Mouse (Mus musculus): ENCODE results near the gene Zc3hav1. TPM values are rescaled to one million over a fixed set of nuclear protein-coding genes. Genes with fewer than 3 reads are reported as not detected.

Gene Zc3hav1
- polyA plus RNA-seq, 1 experiment from 2014 or later = 16.5 TPM

- no peak overlapping the region for H3K27ac ChIP-seq (ENCODE audit: low read length)
- H3K4me3 ChIP-seq (ENCODE audit: low read length) = no peak overlapping the region
- H3K4me1 ChIP-seq (ENCODE audit: control insufficient read depth, insufficient read depth, low read length) = no peaks in the 10 kb centered on the region
- ATAC-seq = no peak
- 68% methylated on average over 7 of the region's 7 CpGs for WGBS
- no peak overlapping the region for H3K4me2 ChIP-seq (ENCODE audit: low read depth, low read length)
- H3K9ac ChIP-seq (ENCODE audit: low read depth, low read length) = no peak overlapping the region
- H3K9me3 ChIP-seq (ENCODE audit: control insufficient read depth, low read length) = no peaks in the 10 kb centered on the region
- H3K27me3 ChIP-seq (replicated peaks; ENCODE audit: control insufficient read depth, insufficient read depth, low read length) = no peaks in the 10 kb centered on the region
- H3K36me3 ChIP-seq (ENCODE audit: control insufficient read depth, insufficient read depth, low read length) = no peaks in the 10 kb centered on the region
Observed at GRCm38 (mm10) chr6:38264466-38264865, 89.9 kb downstream of the Zc3hav1 start.

- WGBS = 61% methylated on average over 5 of the region's 5 CpGs
- Histone ChIP-seq H3K36me3 (ENCODE audit: control insufficient read depth, insufficient read depth, low read length) (no peaks in the 10 kb centered on the region), H3K9ac (ENCODE audit: low read depth, low read length) (no peak overlapping the region), H3K9me3 (ENCODE audit: control insufficient read depth, low read length) (no peaks in the 10 kb centered on the region), H3K4me1 (ENCODE audit: control insufficient read depth, insufficient read depth, low read length) (no peaks in the 10 kb centered on the region), H3K27me3 (replicated peaks; ENCODE audit: control insufficient read depth, insufficient read depth, low read length) (no peaks in the 10 kb centered on the region), H3K4me3 (ENCODE audit: low read length) (no peak overlapping the region), H3K4me2 (ENCODE audit: low read depth, low read length) (no peak overlapping the region), H3K27ac (ENCODE audit: low read length) (no peak overlapping the region)
- no peak for ATAC-seq
Observed at GRCm38 (mm10) chr6:38263393-38264159, 90.8 kb downstream of the Zc3hav1 start.

- Histone ChIP-seq H3K27me3 (replicated peaks; ENCODE audit: control insufficient read depth, insufficient read depth, low read length) (no peaks in the 10 kb centered on the region), H3K4me1 (ENCODE audit: control insufficient read depth, insufficient read depth, low read length) (no peaks in the 10 kb centered on the region), H3K9me3 (ENCODE audit: control insufficient read depth, low read length) (no peaks in the 10 kb centered on the region), H3K27ac (ENCODE audit: low read length) (no peak overlapping the region), H3K9ac (ENCODE audit: low read depth, low read length) (no peak overlapping the region), H3K4me3 (ENCODE audit: low read length) (no peak overlapping the region), H3K4me2 (ENCODE audit: low read depth, low read length) (no peak overlapping the region), H3K36me3 (ENCODE audit: control insufficient read depth, insufficient read depth, low read length) (no peaks in the 10 kb centered on the region)
- WGBS = 72% methylated on average over 4 of the region's 4 CpGs
- no peak for ATAC-seq
Observed at GRCm38 (mm10) chr6:38261877-38262276, 92.5 kb downstream of the Zc3hav1 start.

GRCm38 (mm10) chr6:38257506-38257905 lies 96.9 kb downstream of the Zc3hav1 start:
- H3K9me3 ChIP-seq (ENCODE audit: control insufficient read depth, low read length) = no peaks in the 10 kb centered on the region
- 93% methylated on average over 8 of the region's 8 CpGs for WGBS
- no peak overlapping the region for H3K4me3 ChIP-seq (ENCODE audit: low read length)
- H3K27ac ChIP-seq (ENCODE audit: low read length) = no peak overlapping the region
- H3K4me2 ChIP-seq (ENCODE audit: low read depth, low read length) = no peak overlapping the region
- peaks cover 7% of the 10 kb centered on the region for H3K4me1 ChIP-seq (ENCODE audit: control insufficient read depth, insufficient read depth, low read length)
- no peak for ATAC-seq
- no peaks in the 10 kb centered on the region for H3K27me3 ChIP-seq (replicated peaks; ENCODE audit: control insufficient read depth, insufficient read depth, low read length)
- H3K9ac ChIP-seq (ENCODE audit: low read depth, low read length) = no peak overlapping the region
- H3K36me3 ChIP-seq (ENCODE audit: control insufficient read depth, insufficient read depth, low read length) = no peaks in the 10 kb centered on the region

- Histone ChIP-seq H3K9ac (ENCODE audit: low read depth, low read length) (no peak overlapping the region), H3K36me3 (ENCODE audit: control insufficient read depth, insufficient read depth, low read length) (no peaks in the 10 kb centered on the region), H3K9me3 (ENCODE audit: control insufficient read depth, low read length) (no peaks in the 10 kb centered on the region), H3K4me2 (ENCODE audit: low read depth, low read length) (no peak overlapping the region), H3K27me3 (replicated peaks; ENCODE audit: control insufficient read depth, insufficient read depth, low read length) (no peaks in the 10 kb centered on the region), H3K4me3 (ENCODE audit: low read length) (no peak overlapping the region), H3K27ac (ENCODE audit: low read length) (no peak overlapping the region), H3K4me1 (ENCODE audit: control insufficient read depth, insufficient read depth, low read length) (peaks cover 13% of the 10 kb centered on the region)
- WGBS = 83% methylated on average over 4 of the region's 4 CpGs
- ATAC-seq = no peak
Observed at GRCm38 (mm10) chr6:38256793-38257192, 97.6 kb downstream of the Zc3hav1 start.

- no peak overlapping the region for H3K4me3 ChIP-seq (ENCODE audit: low read length)
- no peak overlapping the region for H3K9ac ChIP-seq (ENCODE audit: low read depth, low read length)
- H3K9me3 ChIP-seq (ENCODE audit: control insufficient read depth, low read length) = no peaks in the 10 kb centered on the region
- H3K4me2 ChIP-seq (ENCODE audit: low read depth, low read length) = no peak overlapping the region
- no peak for ATAC-seq
- peaks cover 13% of the 10 kb centered on the region for H3K4me1 ChIP-seq (ENCODE audit: control insufficient read depth, insufficient read depth, low read length)
- no peaks in the 10 kb centered on the region for H3K36me3 ChIP-seq (ENCODE audit: control insufficient read depth, insufficient read depth, low read length)
- WGBS = 72% methylated on average over 2 of the region's 2 CpGs
- H3K27me3 ChIP-seq (replicated peaks; ENCODE audit: control insufficient read depth, insufficient read depth, low read length) = no peaks in the 10 kb centered on the region
- no peak overlapping the region for H3K27ac ChIP-seq (ENCODE audit: low read length)
Observed at GRCm38 (mm10) chr6:38255794-38256193, 98.6 kb downstream of the Zc3hav1 start.

Other genes with a start within 250 kb of the Zc3hav1 start
- not detected in 2 replicates for gene Tmem213, start 245.3 kb downstream of the Zc3hav1 start, polyA plus RNA-seq (2015; fragmentation: Nextera tagmentation; extraction: Ambion mirVana)
- gene Atp6v0a4, start 230.0 kb downstream of the Zc3hav1 start, polyA plus RNA-seq (2015; fragmentation: Nextera tagmentation; extraction: Ambion mirVana) = 5.1 and 5.4 TPM in 2 replicates
- gene D630045J12Rik, start 100.6 kb downstream of the Zc3hav1 start, polyA plus RNA-seq (2015; fragmentation: Nextera tagmentation; extraction: Ambion mirVana) = 1.5 and 1.6 TPM in 2 replicates
- 4.8 and 5.4 TPM in 2 replicates for gene Zc3hav1l, start 55.3 kb downstream of the Zc3hav1 start, polyA plus RNA-seq (2015; fragmentation: Nextera tagmentation; extraction: Ambion mirVana)
- gene Ttc26, start 26.9 kb upstream of the Zc3hav1 start, polyA plus RNA-seq (2015; fragmentation: Nextera tagmentation; extraction: Ambion mirVana) = 2.5 and 3.2 TPM in 2 replicates
- 6.1 and 7.7 TPM in 2 replicates for gene Ubn2, start 79.3 kb upstream of the Zc3hav1 start, polyA plus RNA-seq (2015; fragmentation: Nextera tagmentation; extraction: Ambion mirVana)
- gene Fmc1, start 178.9 kb upstream of the Zc3hav1 start, polyA plus RNA-seq (2015; fragmentation: Nextera tagmentation; extraction: Ambion mirVana) = 159 and 163 TPM in 2 replicates
- gene Luc7l2, start 196.7 kb upstream of the Zc3hav1 start, polyA plus RNA-seq (2015; fragmentation: Nextera tagmentation; extraction: Ambion mirVana) = 24.9 and 26.7 TPM in 2 replicates